Mouse (Mus musculus) macrophage (primary cell): Measurements from ENCODE around the gene Eefsec. TPM values are rescaled to one million over a fixed set of nuclear protein-coding genes. Genes with fewer than 3 reads are reported as not detected.

ENCODE experiments used
- H3K27ac ChIP-seq: fragments of 350-480 bp; formaldehyde crosslinking; 2 replicates; pipeline ENCODE4 v1.9.0; 2021
- H3K36me3 ChIP-seq: fragments of 350-480 bp; formaldehyde crosslinking; 2 replicates; pipeline ENCODE4 v1.9.0; 2021; ENCODE audit errors: inconsistent target
- H3K4me3 ChIP-seq: fragments of 350-480 bp; formaldehyde crosslinking; 2 replicates; pipeline ENCODE4 v1.9.0; 2021; ENCODE audit errors: inconsistent target
- H3K79me2 ChIP-seq: fragments of 350-480 bp; formaldehyde crosslinking; 2 replicates; pipeline ENCODE4 v1.9.0; 2021; ENCODE audit errors: inconsistent target
- WGBS: methylation state at CpG from one replicate; pipeline ENCODE4 v1.1.7; 2026; ENCODE audit warnings: inconsistent platforms; ENCODE audit not compliant: missing documents; 5-methylcytosine and 5-hydroxymethylcytosine counted together
- polyA plus RNA-seq: library from polyadenylated mRNA; stranded (reverse); fragments of 250-400 nt; gene quantifications from 3 replicates; pipeline ENCODE4 v1.2.4, GENCODE M21; 2018; ENCODE audit warnings: inconsistent platforms
- total RNA-seq, 78 experiments: library from RNA; depleted of rRNA; stranded (reverse); fragments of 250-400 nt; gene quantifications; 1 replicate in 9 of 78; 2 replicates in 24 of 78; 3 replicates in 43 of 78; 4 replicates in 2 of 78; pipeline ENCODE4 v1.2.4; 2018; ENCODE audit warnings: inconsistent platforms in 56 of 78

The Eefsec gene
- 10 to 100 TPM in 21 of 26 experiments, 1 to 10 TPM in 5; 2.9 to 23.2 (median 13.3) TPM for total RNA-seq (2018; cell fraction: chromatin; rRNA removed)
- total RNA-seq (2018; cell fraction: cytosol; rRNA removed) = 10 to 100 TPM in 2 of 26 experiments, 1 to 10 TPM in 24; 5.7 to 11.5 (median 8.4) TPM
- total RNA-seq (2018; cell fraction: nucleus; rRNA removed) = 10 to 100 TPM in 11 of 26 experiments, 1 to 10 TPM in 15; 2.7 to 21.8 (median 9.8) TPM
- 7.3 to 10.6 TPM (median 10.0 TPM) in 3 replicates for polyA plus RNA-seq

- H3K36me3 ChIP-seq = no peaks in the 10 kb centered on the region
These were observed at the start of gene Eefsec for GRCm38 (mm10) chr6:88446063-88447002. TSS of gene Eefsec (minus strand) at chr6:88446539.

DNA sequence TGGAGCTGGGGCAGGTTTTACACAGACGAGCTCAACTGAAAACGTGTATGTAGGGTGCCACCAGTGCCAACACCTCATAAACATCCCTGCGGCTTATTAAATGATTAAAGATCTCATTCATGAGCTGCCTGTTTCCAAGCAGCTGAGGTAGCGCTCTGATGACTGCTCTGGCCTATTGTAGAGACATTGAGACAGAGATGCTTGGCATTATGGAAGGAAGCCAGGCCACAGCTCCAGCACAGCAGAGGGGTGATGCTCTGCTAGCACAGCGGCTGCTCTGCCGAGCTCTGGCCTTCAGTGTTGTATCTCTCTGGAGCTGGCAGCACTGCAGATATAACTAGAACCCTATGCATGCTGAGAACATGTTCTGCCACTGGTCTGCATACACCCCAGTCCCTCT is 47.4 kb upstream of the Eefsec start:
- Histone ChIP-seq H3K79me2 (no peaks in the 10 kb centered on the region), H3K4me3 (no peak overlapping the region), H3K36me3 (peaks cover 4% of the 10 kb centered on the region; the same call in 1 of the 2 replicates), H3K27ac (no peak overlapping the region)
- 79% methylated on average over 6 of the region's 6 CpGs for WGBS

More at GRCm38 (mm10) chr6:88446063-88447002, at the start of gene Eefsec:
- Histone ChIP-seq H3K79me2 (no peaks in the 10 kb centered on the region), H3K4me3 (peak within 1 kb of the TSS; percentile 39), H3K27ac (no peak within 1 kb of the TSS)
- 3% methylated on average over 71 of the region's 72 CpGs for WGBS

GRCm38 (mm10) chr6:88490629-88491354 is 44.5 kb upstream of the Eefsec start:
- no peaks in the 10 kb centered on the region for H3K79me2 ChIP-seq
- no peak overlapping the region for H3K4me3 ChIP-seq
- WGBS = 93% methylated on average over 12 of the region's 12 CpGs
- H3K36me3 ChIP-seq = no peaks in the 10 kb centered on the region; the same call in 1 of the 2 replicates
- no peak overlapping the region for H3K27ac ChIP-seq

GRCm38 (mm10) chr6:88489834-88490233 is 43.5 kb upstream of the Eefsec start:
- no peak overlapping the region for H3K27ac ChIP-seq
- no peak overlapping the region for H3K4me3 ChIP-seq
- no peaks in the 10 kb centered on the region for H3K79me2 ChIP-seq
- WGBS = 94% methylated on average over 6 of the region's 6 CpGs
- H3K36me3 ChIP-seq = peaks cover 6% of the 10 kb centered on the region; the same call in 1 of the 2 replicates

- peaks cover 13% of the 10 kb centered on the region; the same call in 1 of the 2 replicates for H3K36me3 ChIP-seq
- no peak overlapping the region for H3K27ac ChIP-seq
- no peaks in the 10 kb centered on the region for H3K79me2 ChIP-seq
- WGBS = 94% methylated on average over 7 of the region's 7 CpGs
- H3K4me3 ChIP-seq = no peak overlapping the region
These were observed 42.7 kb upstream of the Eefsec start for GRCm38 (mm10) chr6:88489026-88489425.

- 49% methylated on average over 8 of the region's 8 CpGs for WGBS
- H3K79me2 ChIP-seq = no peaks in the 10 kb centered on the region
- no peak overlapping the region for H3K4me3 ChIP-seq
- H3K36me3 ChIP-seq = peaks cover 19% of the 10 kb centered on the region; the same call in 1 of the 2 replicates
- H3K27ac ChIP-seq = no peak overlapping the region
These were observed 40.6 kb upstream of the Eefsec start for GRCm38 (mm10) chr6:88486893-88487292.

DNA sequence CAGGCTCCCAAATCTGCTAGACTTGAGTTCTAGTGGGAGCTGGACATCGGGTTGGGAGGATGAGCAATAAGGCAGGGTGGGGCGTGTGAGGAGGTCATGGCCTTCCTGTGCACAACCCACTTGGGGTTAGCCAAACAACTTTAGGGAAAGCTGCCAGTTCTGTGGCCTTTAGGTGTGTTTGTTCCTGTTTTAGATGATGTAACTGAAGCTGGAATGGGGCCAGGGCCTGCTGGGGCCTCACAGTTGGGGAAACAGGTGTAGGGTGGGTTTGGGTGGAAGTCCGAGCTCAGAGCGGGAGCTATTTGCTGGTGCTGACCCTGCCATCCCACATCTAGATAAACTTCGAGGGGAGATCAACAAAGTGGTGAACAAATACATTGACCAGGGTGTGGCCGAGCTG is 39.0 kb upstream of the Eefsec start:
- no peaks in the 10 kb centered on the region for H3K79me2 ChIP-seq
- no peak overlapping the region for H3K27ac ChIP-seq
- 55% methylated on average over 5 of the region's 6 CpGs for WGBS
- H3K36me3 ChIP-seq = peaks cover 31% of the 10 kb centered on the region; the same call in 1 of the 2 replicates
- no peak overlapping the region for H3K4me3 ChIP-seq

DNA sequence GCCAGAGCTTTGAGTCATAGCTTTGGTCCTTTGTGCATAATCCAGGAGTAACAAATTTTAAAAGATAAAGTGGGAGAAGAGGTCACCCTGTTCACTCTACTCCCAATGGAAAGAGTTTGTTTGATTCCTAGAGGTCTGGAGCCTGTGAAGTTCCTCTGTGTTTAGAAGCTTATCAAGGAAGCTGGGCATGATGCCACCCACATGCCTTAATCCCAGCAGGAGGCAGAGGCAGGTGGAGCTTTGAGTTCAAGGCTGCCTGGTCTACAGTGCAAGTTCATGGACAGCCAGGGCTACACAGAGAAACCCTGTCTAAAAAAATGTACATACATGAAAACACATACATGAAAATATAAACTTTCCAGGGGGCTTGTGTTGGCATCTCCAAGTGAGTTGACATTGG is 37.6 kb upstream of the Eefsec start:
- Histone ChIP-seq H3K27ac (no peak overlapping the region), H3K4me3 (no peak overlapping the region), H3K79me2 (no peaks in the 10 kb centered on the region), H3K36me3 (peaks cover 43% of the 10 kb centered on the region; the same call in 1 of the 2 replicates)

- Histone ChIP-seq H3K36me3 (peaks cover 43% of the 10 kb centered on the region; the same call in 1 of the 2 replicates), H3K27ac (no peak overlapping the region), H3K79me2 (no peaks in the 10 kb centered on the region), H3K4me3 (no peak overlapping the region)
- WGBS = 44% methylated on average over 7 of the region's 7 CpGs
These were observed 36.8 kb upstream of the Eefsec start for GRCm38 (mm10) chr6:88483111-88483510.

DNA sequence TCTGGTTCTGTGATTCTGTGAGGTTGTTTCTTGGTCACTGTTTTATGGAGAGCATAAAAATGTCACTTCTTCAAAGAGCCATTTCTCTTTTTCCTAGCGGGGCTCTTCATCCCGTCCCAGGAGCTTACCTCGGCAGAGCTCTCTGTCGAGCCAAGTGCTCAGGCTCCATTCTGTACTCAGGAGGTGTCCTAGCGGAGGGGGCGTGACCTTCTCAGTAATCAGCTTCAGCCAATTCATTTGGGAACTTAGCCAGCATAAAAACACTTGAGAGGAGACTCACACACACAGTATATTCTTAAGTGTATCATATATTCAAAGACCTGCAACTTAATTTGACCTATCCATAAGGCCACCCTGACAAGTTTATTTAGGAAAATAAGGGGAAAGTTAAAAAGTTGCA is 34.1 kb upstream of the Eefsec start:
- H3K36me3 ChIP-seq = peaks cover 41% of the 10 kb centered on the region; the same call in 1 of the 2 replicates
- 93% methylated on average over 6 of the region's 6 CpGs for WGBS
- no peaks in the 10 kb centered on the region for H3K79me2 ChIP-seq

DNA sequence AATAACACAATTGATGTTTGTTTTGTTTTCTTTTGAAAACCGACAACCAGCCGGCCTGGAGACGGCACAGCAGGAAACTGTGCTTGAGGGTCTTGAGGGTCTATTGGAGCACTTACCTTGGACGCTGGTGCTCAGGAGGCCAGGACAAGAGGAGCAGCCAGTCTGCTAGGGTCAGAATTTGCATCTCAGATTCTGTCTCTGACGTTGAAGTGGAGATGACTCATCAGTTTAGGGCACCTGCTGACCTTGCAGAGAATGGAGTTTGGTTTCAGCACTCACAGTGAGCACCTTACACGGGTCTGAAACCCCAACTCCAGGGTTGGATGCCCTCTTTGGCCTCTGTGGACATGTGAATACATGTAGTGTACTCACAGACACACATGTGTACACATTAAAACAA is 23.5 kb upstream of the Eefsec start:
- Histone ChIP-seq H3K79me2 (peaks cover 16% of the 10 kb centered on the region; the same call in 1 of the 2 replicates), H3K27ac (no peak overlapping the region), H3K36me3 (peaks cover 33% of the 10 kb centered on the region; the same call in 1 of the 2 replicates), H3K4me3 (no peak overlapping the region)
- 80% methylated on average over 6 of the region's 6 CpGs for WGBS

More for the DNA sequence above, 34.1 kb upstream of the Eefsec start:
- H3K4me3 ChIP-seq = no peak overlapping the region
- H3K27ac ChIP-seq = no peak overlapping the region

GRCm38 (mm10) chr6:88465181-88465920 is 19.0 kb upstream of the Eefsec start, which contains the start of gene Ruvbl1:
TSS of gene Ruvbl1 (plus strand) at chr6:88465409.
- H3K79me2 ChIP-seq = peaks cover 16% of the 10 kb centered on the region; the same call in 1 of the 2 replicates
- peaks cover 7% of the 10 kb centered on the region; the same call in 1 of the 2 replicates for H3K36me3 ChIP-seq
- H3K4me3 ChIP-seq = peak within 1 kb of the TSS; percentile 68
- under 1% methylated on average over 24 of the region's 42 CpGs for WGBS
- H3K27ac ChIP-seq = no peak within 1 kb of the TSS

- H3K79me2 ChIP-seq = no peaks in the 10 kb centered on the region
- 86% methylated on average over 2 of the region's 2 CpGs for WGBS
- no peak overlapping the region for H3K4me3 ChIP-seq
- H3K36me3 ChIP-seq = no peaks in the 10 kb centered on the region
- H3K27ac ChIP-seq = no peak overlapping the region
These were observed 8.2 kb upstream of the Eefsec start for GRCm38 (mm10) chr6:88454545-88454944.

- 87% methylated on average over 4 of the region's 4 CpGs for WGBS
- Histone ChIP-seq H3K79me2 (no peaks in the 10 kb centered on the region), H3K36me3 (no peaks in the 10 kb centered on the region), H3K4me3 (no peak overlapping the region), H3K27ac (no peak overlapping the region)
These were observed 1.1 kb upstream of the Eefsec start for GRCm38 (mm10) chr6:88447454-88447853.
